Mouse (Mus musculus): ENCODE data around the gene Shroom2. TPM values are rescaled to one million over a fixed set of nuclear protein-coding genes. Genes with fewer than 3 reads are reported as not detected.
A peak's percentile ranks its signal among the peaks of the same experiment; 100 is the strongest.
"Not testable (repeated sequence)": the region's sequence is repeated elsewhere in the genome, so short reads cannot be mapped to it uniquely, and the experiment has no call there.

Shroom2 gene
- total RNA-seq (2021) = 10 to 100 TPM in 1 of 2 experiments, 1 to 10 TPM in 1; 5.7 to 10.2 TPM
- long read RNA-seq, experiment 1, partial matches to known transcripts = 0 of 1 reads
- long read RNA-seq, experiment 1, other reads (novel, unspliced or antisense) = 1 of 1 reads
- long read RNA-seq, experiment 2 = 0 reads

GRCm38 (mm10) chrX:152768891-152769599 is at the start of gene Shroom2:
Gene Shroom2, minus strand, starts transcription at chrX:152769465.
- DNase-seq = peak; percentile 26 to 42

DNA sequence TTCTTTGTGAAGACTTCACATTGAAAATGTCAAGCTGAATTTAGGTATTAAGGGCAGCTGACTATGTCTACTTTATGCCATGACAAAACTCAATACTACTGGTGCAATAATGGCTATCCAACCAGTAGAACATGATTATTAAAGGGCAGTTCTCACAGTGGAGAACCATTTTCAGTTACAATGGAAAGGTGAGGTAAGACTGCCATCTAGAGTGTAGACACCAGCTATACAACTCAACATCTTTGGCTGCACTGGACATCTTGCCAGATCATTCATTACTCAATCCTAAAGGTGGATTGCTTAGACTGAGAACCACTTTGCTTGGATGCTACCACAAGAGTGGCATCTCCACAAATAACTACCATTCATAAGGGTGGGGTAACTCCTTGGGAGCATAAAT is 49.7 kb upstream of the Shroom2 start:
- peak in 1 of 2 experiments; percentile 2 for DNase-seq

DNA sequence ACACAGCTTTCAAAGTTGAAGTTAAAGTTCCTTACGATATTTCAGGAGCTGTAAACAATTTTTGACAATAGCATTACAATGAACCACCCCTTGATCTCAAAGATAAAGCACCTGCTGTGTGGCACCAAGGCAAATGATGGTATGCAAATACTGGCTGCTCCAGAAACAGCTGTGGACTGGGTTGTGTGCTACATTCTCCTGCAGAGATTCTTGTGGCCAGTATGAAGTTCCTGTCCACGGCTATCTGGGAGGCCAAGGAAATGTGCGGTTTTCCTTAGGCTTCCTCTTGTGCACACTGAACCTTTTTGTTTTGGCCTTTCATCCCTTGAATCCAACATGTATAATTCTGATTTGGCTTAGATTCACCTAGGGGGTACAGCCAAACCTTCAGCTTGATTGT is 44.1 kb upstream of the Shroom2 start:
- DNase-seq = no peak

DNA sequence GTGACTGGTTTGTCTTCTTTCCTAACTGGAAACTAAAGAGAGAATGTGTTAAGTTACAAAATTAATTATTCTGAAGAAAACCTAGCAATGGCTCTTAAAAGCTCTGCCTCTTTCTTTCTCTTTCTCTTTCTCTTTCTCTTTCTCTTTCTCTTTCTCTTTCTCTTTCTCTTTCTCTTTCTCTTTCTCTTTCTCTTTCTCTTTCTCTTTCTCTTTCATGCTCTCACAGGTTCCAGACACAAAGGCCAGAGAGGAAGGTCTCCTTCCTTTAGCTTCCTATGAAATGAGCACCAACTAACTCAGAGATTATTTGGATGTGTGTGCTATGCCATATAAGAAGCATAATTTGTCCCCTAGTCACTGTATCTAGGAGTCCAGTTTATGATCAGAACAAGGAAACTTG is 36.1 kb upstream of the Shroom2 start:
- DNase-seq = no peak

DNA sequence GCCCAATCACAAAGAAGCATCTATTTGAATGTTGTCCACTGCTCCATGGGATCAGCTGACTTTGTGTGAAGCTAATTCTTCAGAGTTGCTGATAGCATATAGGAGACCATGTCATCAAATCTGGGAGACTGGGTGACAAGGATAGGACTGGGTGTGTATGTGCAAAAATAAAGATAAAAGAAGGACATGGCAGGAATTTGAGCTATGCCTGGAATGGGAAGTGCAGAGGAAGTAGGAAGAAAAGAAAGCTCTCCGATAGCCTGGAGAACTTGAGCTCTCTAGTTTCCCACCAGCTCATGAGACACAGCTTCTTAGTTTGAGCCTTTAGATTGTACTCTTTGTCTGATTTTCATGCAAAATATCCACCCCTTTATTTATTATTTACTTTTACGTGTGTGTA is 19.3 kb upstream of the Shroom2 start:
- DNase-seq = no peak

DNA sequence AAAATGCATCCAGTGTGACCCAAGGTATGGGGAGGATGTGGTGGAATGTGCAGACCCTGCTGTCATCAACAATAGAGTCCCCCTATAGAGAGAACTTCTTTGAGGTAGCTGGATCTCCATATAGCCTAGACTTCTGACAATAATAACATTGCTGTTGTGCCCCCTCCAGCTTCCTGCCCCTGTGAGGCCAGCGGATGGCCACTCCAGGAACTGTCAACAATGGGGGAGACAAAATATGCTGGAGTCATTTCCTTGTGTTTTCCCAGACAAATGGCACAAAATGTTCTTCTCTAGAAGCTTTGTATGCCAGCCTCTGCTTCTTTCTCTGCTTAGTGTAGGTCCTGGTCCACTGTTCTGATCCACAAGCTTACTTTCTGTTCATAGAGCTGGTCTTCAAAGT is 18.9 kb upstream of the Shroom2 start:
- DNase-seq = no peak

- DNase-seq = peak; percentile 27 to 34
These were observed 12.6 kb upstream of the Shroom2 start, which contains the start of gene Gpr143 for GRCm38 (mm10) chrX:152781720-152782403. Gene Gpr143, plus strand, starts transcription at chrX:152781921.

GRCm38 (mm10) chrX:152769600-152770157 is 414 bp upstream of the Shroom2 start:
- DNase-seq = peak; percentile 78 to 81

DNA sequence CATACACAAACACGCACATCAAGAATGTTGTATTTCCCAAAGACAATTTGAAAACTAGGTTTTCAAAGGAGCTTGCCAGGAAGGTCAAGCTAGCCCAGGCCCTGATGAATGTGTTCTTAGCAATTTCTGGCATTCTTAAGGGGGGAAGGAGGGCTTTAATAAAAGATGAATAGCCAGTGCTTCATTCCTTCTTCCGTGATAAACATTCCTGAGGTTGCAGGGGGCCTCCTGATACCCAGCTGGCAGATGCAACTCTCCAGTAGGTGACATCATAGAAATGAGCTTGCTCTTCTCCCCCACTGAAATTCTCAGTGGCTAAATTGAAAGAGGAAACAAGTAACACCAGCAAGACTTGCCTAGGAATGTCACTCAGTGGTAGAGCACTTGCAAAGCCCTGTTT is 5.1 kb downstream of the Shroom2 start:
- no peak for DNase-seq

DNA sequence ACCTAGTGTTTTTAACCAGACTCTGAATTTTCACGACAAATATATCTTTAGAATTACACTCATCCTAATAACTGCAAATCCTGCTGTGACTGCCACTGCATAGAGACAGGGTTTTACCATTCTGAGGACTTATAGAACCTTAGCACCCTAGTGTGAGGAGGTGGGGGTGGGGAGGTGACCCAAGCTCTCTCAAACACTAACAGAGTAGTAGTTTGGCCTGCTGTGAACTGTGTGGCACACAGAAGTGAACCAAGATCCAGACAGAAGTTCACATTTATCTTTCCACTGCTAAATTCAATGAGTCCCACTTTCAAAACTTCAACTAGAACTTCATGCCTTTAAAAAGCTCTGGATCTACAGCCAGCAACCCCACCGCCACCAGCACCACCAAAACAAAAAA is 6.4 kb downstream of the Shroom2 start:
- no peak for DNase-seq

DNA sequence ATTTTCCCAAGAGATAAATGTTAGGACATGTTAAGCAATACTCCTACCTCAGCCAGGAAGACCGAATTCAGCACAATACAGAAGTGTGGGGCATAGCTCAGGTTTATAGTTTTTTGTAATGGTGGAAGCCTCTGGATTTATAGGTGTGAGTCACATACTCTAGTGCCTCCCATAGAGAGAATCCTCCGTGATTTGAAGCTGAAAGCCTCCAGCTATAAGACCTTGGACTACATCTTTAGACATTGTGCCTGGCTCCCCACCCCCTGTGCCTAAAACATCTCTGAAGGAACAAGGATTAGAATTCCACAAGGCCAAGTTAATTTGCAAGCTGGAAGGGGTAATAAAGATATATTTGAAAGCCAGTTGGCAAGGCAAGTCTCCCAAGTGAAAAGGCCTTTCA is 6.8 kb downstream of the Shroom2 start:
- peak in 1 of 2 experiments; percentile 8 for DNase-seq

GRCm38 (mm10) chrX:152756293-152756692 is 13.0 kb downstream of the Shroom2 start:
- DNase-seq = no peak

DNA sequence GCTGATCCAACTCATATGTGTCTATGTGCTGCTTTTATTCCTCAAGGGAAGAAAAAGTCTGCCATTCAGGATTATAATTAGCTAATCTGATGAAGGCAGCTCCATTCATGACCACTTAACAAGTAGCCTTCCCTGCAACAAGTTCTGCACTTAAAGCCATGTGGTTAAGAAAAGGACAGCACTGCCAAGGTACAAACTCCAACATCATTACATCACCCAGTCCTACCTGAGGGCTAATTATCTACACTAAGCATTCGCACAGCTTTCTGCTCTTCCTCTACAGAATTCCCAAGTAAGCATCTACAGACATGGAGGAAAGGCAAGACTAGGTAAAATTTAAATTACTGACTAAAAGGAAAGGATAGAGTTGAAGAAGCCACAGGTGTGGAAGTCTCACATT is 13.4 kb downstream of the Shroom2 start:
- DNase-seq = no peak

DNA sequence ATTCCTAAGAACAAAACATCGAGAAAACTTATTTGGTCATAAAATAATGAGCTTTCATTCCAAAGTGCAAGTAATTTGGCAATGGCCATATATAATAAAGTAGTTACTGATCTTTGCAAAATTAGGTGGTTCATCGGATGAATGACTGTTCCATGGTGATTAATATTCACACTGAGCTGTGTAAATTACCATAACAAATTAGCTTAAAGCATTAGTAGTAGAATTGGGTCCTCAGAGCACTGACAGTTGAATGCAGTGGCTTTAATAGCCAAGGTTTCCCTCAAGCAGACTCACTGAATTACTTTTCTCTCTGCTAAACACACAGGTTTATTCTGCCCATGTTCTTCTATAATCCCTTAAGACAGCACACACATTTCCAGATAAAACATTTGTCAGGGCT is 23.3 kb downstream of the Shroom2 start:
- DNase-seq = no peak

DNA sequence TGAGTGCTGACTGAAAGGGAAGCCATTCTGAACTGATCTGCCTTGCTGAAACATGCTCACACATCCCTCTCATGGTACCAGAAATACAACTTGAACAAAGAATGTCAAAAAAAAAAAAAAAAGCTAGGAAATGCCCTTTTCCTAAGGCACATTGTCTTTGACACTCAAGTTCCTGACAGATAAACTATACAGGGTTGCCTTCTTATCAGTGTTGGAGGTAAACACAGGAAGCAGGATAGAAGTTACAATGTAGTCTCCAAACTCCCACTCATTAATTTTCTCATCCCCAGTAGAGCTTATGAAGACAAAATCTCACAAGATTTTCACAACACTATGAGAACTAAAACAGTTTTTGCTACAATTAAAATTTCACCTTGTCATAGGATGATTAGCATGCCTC is 25.6 kb downstream of the Shroom2 start:
- no peak for DNase-seq

DNA sequence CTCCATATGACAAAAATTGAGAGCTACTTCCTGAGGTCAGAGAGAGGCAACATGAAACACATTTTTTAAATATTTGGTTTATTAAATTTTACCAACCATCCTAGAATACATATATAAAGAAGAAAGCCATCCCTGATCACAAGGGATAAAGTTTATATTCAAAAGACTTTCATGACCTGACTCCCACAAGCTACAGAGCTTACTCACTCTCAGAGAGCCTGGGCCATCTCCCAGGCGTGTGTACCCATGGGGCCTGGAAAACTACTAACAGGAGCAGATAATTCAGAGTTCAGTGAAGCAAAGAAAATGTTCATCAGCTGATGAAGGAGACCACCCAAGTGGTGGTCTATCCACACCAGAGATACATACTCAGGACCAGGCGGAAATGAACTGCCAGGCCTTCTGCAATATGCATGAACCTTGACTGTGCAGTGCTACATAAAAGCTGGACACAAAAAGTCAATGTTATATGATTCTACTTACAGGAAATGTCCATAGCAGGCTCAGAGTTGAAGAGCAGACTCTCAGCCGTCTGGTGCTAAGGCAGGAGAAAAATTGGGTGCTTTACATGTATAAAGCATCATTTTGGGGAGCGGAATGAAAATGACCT is 30.4 kb downstream of the Shroom2 start:
- DNase-seq = no peak

- no peak for DNase-seq
These were observed 31.1 kb downstream of the Shroom2 start for GRCm38 (mm10) chrX:152738191-152738590.

GRCm38 (mm10) chrX:152735283-152735682 is 34.0 kb downstream of the Shroom2 start:
- no peak for DNase-seq

DNA sequence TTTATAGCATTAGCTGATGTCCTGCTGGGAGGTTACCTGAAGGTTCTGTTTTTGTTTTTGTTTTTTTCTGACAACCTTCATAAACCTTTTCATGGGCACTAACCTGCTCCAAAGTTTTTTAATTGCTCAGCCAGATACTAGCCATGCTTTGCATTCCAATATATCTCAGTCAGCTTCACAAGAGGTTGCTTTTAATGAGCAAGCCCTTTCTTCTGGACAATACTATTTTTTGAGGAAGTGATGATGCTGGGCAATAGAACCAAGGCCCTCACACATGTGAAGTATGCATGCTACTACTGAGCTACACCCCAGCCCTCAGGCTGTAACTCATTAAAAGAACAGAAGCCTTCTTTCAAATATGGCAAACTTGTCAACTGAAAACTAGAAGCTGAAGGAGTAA is 52.6 kb downstream of the Shroom2 start:
- no peak for DNase-seq

- not testable (repeated sequence) for DNase-seq
These were observed 58.5 kb downstream of the Shroom2 start for GRCm38 (mm10) chrX:152710715-152711114.

- DNase-seq = peak; percentile 2 to 26
These were observed 60.9 kb downstream of the Shroom2 start for GRCm38 (mm10) chrX:152708359-152708758.

DNA sequence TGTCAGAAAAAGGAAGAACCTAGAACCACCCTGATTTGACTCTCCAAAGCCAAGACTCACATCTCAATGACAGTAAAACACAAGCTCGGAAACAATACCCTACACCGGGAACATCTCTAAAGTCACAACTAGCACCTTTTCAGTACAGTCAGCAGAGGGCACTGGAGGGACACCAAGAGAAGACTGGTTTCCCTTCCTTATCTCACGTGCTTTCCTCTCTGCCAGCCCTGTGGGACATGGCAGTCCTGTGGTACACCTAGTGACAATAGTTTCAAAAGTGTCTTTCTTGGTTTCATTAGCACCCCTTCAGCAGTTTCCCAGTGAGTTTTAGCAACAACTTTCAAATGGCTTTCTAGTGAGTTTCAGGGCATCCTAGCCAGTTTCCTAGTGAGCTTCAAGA is 63.9 kb downstream of the Shroom2 start:
- DNase-seq = peak; percentile 37 to 62

GRCm38 (mm10) chrX:152703624-152704023 is 65.6 kb downstream of the Shroom2 start:
- DNase-seq = peak in 1 of 2 experiments; percentile 4
